Mouse (Mus musculus): ENCODE results near the gene Hspa4l.
"Not testable (repeated sequence)": the region's sequence is repeated elsewhere in the genome, so short reads cannot be mapped to it uniquely, and the experiment has no call there.

The Hspa4l gene

DNA sequence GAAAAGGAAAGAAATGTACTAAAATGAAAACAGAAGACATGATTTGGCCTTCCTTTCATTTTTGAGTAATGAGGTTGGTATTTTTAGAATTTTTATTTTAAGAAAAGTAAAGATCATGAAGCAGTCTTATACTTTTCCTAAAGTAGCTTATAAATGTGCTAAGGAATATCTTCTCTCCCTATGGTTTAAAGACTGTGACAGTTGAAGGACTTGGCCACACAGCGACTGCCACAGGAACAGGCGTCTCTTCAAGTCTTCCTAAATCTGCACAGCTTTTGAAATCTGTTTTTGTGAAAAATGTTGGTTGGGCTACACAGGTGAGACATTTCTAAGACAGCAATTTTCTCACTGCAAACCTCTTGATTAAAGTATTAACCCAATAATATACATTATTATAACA, 69.0 kb downstream of the Hspa4l start:
- DNase-seq (ENCODE audit: low spot score in 2 of 2), result no peak

DNA sequence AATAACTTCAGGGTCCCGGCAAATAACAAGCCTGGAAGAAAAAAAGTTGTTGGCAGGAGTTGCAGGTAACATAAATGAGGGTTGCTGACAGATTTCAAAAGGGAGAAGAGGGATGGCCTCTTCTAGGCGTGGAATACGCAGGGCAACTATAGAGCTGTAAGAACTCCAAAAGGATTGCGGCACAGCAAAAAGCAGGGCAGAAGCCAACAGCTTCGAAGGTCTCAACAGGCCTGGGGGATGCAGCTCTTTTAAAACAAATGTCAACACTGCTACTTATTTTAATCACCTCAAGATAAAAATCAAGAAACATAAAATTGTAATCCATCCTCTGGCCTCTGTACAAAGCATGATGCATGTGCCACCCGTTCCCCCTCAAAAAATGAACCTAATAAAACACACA, 101.2 kb downstream of the Hspa4l start:
- not testable (repeated sequence) for DNase-seq (ENCODE audit: low spot score in 2 of 2)

Measured in natural killer cell, adult 2 months (primary cell).